Mouse (Mus musculus) frontal cortex, postnatal 36 days (tissue): ENCODE measurements around the gene Kirrel3.

Experiments
- DNase-seq, 2 experiments: peaks; one replicate each; pipeline ENCODE4 v3.0.0; 2022; ENCODE audit warnings: low spot score in 2 of 2

The Kirrel3 gene

GRCm38 (mm10) chr9:34688358-34688757 lies 202.7 kb downstream of the Kirrel3 start:
- DNase-seq, result no peak

DNA sequence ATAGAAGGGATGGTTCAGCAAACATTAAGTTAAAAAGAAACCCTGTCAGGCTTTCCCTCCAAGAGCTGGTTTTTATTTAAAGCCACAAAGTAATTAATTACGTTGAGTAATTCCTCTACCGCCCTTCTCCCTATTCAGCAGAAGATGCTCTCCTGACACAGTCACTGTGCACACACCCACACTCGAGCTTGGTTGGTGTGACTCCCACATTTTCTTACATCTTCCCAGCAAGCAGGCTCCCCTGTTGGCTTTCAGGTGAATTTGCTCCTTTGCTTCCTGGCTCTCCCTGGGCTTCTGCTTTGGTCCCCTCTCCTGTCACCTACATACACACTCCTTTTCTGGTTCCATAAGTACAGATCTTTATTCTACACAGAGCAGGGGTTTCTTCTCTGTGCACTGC lies 203.7 kb downstream of the Kirrel3 start:
- no peak for DNase-seq

GRCm38 (mm10) chr9:34695646-34696045 lies 210.0 kb downstream of the Kirrel3 start:
- no peak for DNase-seq

- DNase-seq, result no peak
These were observed 218.0 kb downstream of the Kirrel3 start for GRCm38 (mm10) chr9:34703547-34704300.

DNA sequence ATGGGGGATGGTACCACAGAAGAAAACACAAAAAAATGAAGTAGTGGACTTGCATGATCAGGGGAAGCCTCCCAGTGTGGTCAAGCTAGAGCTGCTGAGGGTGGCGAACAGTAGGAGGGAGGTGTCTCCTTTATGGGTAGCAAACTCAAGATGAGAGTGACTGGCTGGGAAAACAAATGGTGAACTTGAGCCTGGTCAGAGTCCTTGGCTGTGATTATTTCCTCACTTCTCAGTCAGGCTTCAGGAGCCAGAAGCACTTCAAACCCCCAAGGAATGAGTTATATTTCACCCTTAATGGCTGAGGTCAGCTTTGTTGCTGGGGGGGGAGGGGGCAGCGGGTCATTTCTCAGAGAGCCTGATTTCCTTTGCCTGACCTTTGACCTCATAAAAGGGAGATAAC lies 218.7 kb downstream of the Kirrel3 start:
- DNase-seq, result no peak

DNA sequence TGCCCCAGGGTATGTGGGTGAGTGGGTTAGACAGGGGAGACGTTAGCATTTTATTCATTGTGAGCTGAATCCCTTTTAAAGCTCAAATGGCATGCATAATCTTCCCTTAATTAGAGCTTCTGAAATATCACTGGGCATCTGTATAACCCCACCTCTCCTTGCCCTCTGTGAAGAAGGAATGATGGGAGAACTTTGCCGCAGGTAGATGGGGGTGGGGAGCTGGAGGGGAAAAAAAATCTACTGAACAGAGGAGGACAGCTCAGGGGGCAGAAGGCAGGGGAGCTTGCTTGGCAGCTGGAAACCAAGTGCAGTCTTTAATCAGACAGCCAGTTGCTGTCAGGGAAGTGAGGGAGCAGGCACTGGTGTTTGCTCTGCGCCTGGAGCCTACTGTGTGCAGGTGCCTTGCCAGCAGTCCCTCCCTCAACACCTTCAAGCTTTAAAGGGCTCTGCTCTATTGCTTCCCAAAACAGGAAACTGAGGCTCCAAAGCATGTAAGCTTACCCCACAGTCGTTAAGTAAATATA lies 220.7 kb downstream of the Kirrel3 start:
- DNase-seq, result no peak

GRCm38 (mm10) chr9:34708691-34709090 lies 223.0 kb downstream of the Kirrel3 start:
- no peak for DNase-seq

DNA sequence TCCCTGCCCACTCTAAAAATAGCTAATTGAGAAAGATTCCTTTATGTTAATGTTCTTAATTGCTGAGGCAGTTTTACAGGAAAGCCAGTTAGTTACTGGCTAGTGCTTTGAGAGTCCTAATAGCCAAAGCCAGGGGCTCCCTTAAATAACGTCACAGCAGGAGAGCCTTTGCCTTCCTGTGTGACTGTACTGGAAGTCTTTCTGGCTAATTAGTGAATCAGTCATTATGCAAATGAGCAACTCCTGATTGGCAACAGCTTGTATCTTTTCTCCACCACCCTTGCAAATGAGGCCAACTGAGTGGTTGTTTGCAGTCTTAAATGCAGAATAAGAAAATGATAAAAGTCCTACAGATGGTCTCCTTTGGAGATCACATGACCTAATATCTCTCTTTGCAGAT lies 226.3 kb downstream of the Kirrel3 start:
- DNase-seq, result no peak

DNA sequence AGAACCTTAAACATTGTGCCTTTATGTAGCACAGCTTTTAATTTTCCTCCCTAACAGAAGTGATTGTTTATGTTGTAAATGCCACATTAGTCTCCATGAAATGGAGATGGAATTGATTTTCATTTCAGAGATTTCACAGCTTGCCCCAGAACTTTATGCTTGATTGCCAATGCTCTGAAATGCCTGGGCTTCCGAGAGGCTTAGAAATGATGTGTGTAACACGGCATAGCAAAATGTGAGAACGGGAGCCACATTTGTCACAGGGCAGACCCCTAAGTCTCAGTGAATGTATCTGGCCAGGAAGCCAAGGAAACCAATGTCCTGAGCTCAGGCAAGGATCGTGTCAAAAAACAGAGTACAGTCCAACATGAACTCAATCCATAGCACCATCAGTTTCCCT lies 227.3 kb downstream of the Kirrel3 start:
- DNase-seq, result no peak

DNA sequence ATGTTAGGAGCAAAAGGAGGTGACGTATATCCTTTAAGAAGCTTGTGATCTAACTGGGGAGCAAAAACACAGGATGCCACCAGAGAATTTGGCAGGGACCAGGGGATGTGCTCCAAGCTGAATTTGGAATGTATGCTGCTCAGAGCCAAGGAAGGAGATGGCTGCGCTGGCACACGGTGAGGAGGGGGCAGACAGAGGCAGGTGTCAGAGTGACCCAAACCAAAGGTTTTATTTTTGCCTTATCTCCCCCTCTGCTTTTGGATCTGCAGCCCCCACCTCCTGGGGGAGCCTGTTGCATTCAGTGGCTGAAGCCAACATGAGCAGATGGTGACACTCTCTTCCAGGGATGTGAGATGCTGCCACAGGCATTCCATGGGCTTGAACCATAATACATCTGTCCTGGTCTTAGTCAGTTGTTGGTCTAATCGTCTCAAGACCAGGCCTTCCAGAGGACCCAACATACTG lies 227.8 kb downstream of the Kirrel3 start:
- DNase-seq, result no peak

GRCm38 (mm10) chr9:34714996-34715619 lies 229.4 kb downstream of the Kirrel3 start:
- no peak for DNase-seq

DNA sequence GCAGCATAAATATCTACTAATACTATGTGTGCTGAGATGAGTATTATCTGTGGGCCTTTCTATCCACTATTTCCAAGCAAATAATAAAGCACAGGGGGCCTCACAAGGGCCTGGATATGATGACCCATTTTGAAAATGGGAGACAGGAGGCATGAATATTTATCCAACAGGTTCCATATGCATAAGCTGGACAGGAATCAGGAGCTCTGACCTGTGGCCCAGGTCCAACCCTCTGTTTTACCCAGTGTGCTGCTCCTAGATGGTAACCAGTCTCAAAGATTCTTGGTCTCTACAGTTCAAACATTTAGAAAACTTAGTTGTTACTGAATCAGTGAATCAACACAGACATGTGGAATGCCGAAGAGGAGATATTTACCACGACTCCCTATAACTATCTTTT lies 230.8 kb downstream of the Kirrel3 start:
- DNase-seq, result no peak

DNA sequence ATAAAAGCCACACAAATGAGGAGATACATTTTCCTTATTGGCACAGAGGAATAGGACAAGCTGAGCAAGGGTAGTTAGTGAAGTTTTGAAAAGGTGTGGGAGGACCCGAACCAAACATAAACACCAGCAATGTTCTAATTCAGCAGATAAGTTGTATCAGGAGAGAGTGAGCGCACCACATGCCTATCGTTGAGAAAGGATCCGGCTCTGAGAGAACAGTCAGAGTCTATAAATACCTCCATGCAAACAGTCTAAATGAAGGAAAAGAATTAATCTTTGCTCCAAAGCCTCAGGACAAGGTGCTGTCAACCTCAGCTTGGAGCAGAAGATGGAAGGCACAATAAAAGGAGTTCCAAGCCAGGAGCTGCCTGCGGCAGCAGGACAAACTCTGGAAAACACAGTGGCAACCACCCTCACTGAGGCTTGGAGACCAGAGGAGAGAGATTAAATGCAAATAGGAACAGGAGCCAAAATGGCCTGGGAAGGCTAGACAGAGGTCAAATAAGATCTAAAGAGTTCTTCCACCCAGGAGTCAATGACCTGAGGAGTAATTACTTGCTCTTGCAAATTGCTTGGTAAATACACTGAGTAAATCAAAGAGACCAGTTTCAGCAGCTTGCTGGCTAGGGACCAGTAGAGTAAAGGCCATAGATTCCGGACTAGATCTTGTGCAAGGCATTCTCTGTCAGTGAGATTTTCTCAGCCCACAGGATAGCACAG lies 235.9 kb downstream of the Kirrel3 start:
- no peak for DNase-seq

GRCm38 (mm10) chr9:34722198-34722550 lies 236.5 kb downstream of the Kirrel3 start:
- no peak for DNase-seq

DNA sequence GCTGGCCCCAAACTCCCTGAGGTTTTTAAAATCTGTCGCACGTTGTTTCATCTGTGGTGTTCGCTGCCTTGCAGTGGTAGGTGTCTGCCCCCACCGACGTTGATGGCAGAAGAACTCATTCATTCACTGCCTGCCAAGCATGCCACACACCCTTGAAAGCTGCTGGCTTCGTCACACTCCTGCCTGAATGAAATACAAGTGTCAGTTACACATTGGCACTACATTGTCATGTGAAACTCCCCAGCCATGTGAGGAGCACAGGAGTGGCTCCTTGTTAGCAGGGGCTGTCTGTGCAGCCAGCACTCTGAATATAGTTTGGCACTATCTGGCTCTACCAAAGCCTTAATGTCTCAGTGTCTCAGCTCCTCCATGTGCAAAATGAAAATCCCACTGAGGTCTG lies 246.8 kb downstream of the Kirrel3 start:
- no peak for DNase-seq

- DNase-seq, result no peak
These were observed 247.9 kb downstream of the Kirrel3 start for GRCm38 (mm10) chr9:34733579-34733978.

GRCm38 (mm10) chr9:34734991-34735390 lies 249.3 kb downstream of the Kirrel3 start:
- DNase-seq, result no peak

GRCm38 (mm10) chr9:34739431-34739830 lies 253.7 kb downstream of the Kirrel3 start:
- no peak for DNase-seq

- DNase-seq, result no peak
These were observed 255.1 kb downstream of the Kirrel3 start for GRCm38 (mm10) chr9:34740814-34741213.

DNA sequence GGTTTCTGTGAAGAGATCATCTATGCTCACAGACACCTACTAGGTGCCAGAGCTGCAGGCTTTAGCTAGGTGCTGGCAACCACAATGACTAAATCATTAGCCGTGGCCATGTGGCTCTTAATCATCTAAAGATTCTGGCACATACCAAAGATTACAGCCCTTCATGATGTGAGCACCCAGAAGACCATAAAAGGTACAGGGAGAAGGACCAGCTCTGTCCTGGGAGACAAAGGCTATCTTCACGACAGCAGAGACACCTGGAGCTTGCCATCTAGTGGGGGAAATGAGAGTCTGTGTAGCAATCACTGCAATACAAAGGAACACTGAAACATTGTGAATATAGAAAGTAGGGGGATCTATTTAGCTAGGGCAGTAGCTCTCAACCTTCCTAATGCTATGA lies 262.3 kb downstream of the Kirrel3 start:
- peak in 1 of 2 experiments; percentile 23 for DNase-seq

DNA sequence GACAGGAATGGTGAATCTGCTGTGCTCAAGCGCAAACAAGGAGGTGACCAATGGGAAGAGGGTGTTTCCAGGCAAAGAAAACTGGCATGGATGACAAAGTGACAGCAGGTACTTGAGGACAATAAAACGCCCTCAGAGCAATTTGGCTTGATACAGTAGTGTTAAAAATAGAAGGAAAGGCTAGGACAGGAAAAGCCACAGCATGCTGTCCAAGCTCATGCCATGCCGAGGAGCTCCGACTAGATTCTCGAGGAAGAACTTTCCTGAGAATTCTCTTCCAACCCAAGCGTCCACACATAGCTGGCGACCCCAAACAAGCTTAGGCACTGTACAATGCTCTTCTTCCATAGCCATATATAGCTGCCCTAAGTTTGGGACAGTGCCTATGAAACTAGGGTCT lies 263.5 kb downstream of the Kirrel3 start:
- DNase-seq, result no peak

GRCm38 (mm10) chr9:34749877-34750276 lies 264.2 kb downstream of the Kirrel3 start:
- no peak for DNase-seq

DNA sequence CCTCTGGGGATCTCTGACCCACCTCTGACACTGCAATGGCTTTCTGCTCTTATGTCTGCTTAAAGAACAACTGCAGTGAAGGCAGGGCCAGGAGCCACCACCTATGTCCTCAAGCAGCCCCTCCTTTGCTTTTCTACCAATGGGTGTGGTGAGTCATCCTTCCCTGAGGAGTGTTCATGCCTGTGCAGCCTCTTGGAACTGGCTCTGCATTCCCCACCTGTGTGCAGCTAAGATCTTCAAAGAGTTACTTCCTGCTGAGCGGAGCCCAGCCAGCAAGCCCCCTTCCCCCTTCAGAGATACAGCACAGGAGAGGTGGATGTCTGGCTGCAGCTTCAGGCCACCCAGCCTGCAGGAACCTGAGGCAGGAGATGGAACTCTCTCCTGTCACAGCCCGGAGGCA lies 265.2 kb downstream of the Kirrel3 start:
- DNase-seq, result no peak
